Mouse (Mus musculus) limb, embryonic 12.5 days (tissue): ENCODE measurements around the gene Itln1. TPM values are rescaled to one million over a fixed set of nuclear protein-coding genes. Genes with fewer than 3 reads are reported as not detected.
"Not testable (repeated sequence)": the region's sequence is repeated elsewhere in the genome, so short reads cannot be mapped to it uniquely, and the experiment has no call there.

Source experiments
- ATAC-seq: fragments of 200-750 bp; cut with Nextera tagmentation; 2 replicates; pipeline ENCODE4 v1.8.0; 2017; ENCODE audit warnings: low read depth, moderate TSS enrichment; ENCODE audit not compliant: insufficient number of reproducible peaks, insufficient read depth, low FRiP score, low TSS enrichment
- H3K27ac ChIP-seq: fragments of 300-500 bp; sonication (generic); 2 replicates; pipeline ENCODE4 v1.5.1; 2016; ENCODE audit warnings: mild to moderate bottlenecking, moderate library complexity
- H3K27me3 ChIP-seq: fragments of 300-500 bp; sonication (generic); 2 replicates; pipeline ENCODE4 v1.6.1; 2016; ENCODE audit warnings: mild to moderate bottlenecking, moderate library complexity
- H3K36me3 ChIP-seq: fragments of 300-500 bp; sonication (generic); 2 replicates; pipeline ENCODE4 v1.6.1; 2016; ENCODE audit warnings: mild to moderate bottlenecking, moderate library complexity
- H3K4me1 ChIP-seq: fragments of 300-500 bp; sonication (generic); replicated peaks from 2 replicates; pipeline ENCODE4 v1.6.1; 2016
- H3K4me2 ChIP-seq: fragments of 300-500 bp; sonication (generic); 2 replicates; pipeline ENCODE4 v1.6.1; 2016; ENCODE audit warnings: mild to moderate bottlenecking, moderate library complexity
- H3K4me3 ChIP-seq: fragments of 300-500 bp; sonication (generic); replicated peaks from 2 replicates; pipeline ENCODE4 v1.5.1; 2016; ENCODE audit warnings: mild to moderate bottlenecking
- H3K9ac ChIP-seq: fragments of 300-500 bp; sonication (generic); replicated peaks from 2 replicates; pipeline ENCODE4 v1.6.1; 2016; ENCODE audit warnings: mild to moderate bottlenecking, moderate library complexity
- H3K9me3 ChIP-seq: fragments of 300-500 bp; sonication (generic); 2 replicates; pipeline ENCODE4 v1.6.1; 2016; ENCODE audit warnings: mild to moderate bottlenecking, moderate library complexity
- WGBS: fragments of 180-500 bp; shearing (Covaris S2); methylation state at CpG from one replicate; pipeline ENCODE4 v1.1.7; 2016; 5-methylcytosine and 5-hydroxymethylcytosine counted together
- polyA plus RNA-seq: library from polyadenylated mRNA; unstranded; fragments of >200 nt; fragmentation: Nextera tagmentation; extraction: Ambion mirVana; gene quantifications from 2 replicates; pipeline ENCODE4 v1.2.1, GENCODE M21; 2016

Itln1 gene
- polyA plus RNA-seq, 1 experiment from 2014 or later: not detected

DNA sequence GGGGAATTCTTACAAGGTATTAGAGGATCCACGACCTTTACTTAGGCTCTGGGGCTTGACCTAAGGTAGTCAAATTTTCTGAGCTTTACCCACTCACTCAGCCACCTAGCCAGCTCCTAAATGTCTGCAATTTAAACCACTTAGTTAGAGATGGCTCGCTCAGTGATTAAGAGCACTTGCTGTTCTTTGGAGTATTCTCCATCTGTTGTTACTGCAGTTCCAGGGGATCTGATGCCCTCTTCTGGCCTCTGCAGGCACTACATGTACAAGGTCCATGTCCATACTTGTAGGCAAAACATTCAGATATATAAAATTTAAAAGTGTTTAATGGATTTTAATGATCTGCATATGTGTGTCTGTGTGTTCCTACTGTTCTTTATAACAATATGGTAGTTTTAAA lies 56.1 kb downstream of the Itln1 start:
- 52% methylated on average over 2 of the region's 2 CpGs for WGBS
- Histone ChIP-seq H3K36me3 (no peaks in the 10 kb centered on the region), H3K9me3 (peaks cover 20% of the 10 kb centered on the region), H3K9ac (no peak overlapping the region), H3K4me3 (no peak overlapping the region), H3K27me3 (no peaks in the 10 kb centered on the region), H3K4me2 (no peak overlapping the region), H3K27ac (no peak overlapping the region), H3K4me1 (no peaks in the 10 kb centered on the region)
- no peak for ATAC-seq

DNA sequence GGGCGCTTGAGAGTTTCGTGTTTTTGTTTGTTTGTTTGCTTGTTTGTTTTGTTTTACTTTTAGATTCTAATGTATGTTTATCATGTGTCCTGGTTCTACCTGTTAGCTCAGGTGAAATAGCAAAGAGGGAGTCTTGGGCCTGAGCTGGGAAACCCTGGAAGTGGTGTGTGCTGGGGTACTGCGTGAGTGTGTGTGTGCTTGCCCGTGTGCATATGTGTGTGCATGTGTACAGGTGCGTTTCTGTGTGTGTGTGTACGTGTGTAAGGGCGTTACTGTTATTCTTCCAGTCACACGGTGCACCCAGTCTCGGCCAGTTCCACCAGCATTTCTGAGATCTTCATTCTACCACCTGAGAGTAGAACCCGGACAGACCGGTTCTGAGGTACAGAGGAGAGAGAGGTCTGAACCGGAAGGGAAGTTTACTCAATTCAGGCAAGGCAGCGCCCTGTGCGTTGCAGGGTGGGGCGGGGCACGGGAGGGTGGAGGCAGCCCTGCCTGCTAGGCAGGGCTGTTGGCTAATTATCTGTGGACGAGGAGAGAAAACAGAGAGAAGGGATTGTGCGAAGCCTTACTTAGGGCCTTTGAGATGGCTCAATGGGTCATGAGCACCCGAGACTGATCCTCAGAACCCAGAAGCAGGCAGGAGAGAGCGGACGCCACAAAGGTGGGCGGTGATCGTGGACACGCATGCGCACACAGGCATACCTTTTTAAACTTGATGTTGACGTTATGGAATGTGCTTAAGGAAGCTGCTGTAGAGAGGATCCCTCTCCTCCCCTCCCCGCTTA lies 57.1 kb downstream of the Itln1 start:
- Histone ChIP-seq H3K36me3 (no peaks in the 10 kb centered on the region), H3K4me3 (peak overlapping the region; percentile 30), H3K27me3 (no peaks in the 10 kb centered on the region), H3K9me3 (peaks cover 14% of the 10 kb centered on the region), H3K27ac (no peak overlapping the region), H3K4me1 (no peaks in the 10 kb centered on the region), H3K4me2 (peak overlapping the region; percentile 45), H3K9ac (no peak overlapping the region; the same call in 1 of the 2 replicates)
- 66% methylated on average over 27 of the region's 27 CpGs for WGBS
- ATAC-seq: peak; percentile 66; the same call in 1 of the 2 replicates

DNA sequence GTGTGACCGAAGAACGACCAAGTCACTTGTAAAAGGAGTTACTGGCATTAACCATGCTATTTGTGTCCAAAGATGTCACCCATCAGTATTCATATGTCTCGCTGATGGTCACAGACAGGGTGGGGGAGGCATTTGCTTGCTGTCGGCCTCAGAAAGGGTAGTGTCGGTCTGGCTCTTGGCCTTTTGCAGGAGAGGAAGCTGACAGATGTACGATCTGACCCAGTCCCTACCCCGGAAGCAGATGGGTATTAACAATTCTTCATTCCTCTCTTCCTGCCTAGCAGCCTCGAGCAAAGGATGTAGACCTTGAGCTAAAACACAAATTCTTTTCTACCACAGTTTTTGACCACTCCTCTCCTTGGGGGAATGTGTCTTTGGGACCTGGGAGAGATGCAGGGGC lies 58.0 kb downstream of the Itln1 start:
- no peak overlapping the region for H3K4me3 ChIP-seq

DNA sequence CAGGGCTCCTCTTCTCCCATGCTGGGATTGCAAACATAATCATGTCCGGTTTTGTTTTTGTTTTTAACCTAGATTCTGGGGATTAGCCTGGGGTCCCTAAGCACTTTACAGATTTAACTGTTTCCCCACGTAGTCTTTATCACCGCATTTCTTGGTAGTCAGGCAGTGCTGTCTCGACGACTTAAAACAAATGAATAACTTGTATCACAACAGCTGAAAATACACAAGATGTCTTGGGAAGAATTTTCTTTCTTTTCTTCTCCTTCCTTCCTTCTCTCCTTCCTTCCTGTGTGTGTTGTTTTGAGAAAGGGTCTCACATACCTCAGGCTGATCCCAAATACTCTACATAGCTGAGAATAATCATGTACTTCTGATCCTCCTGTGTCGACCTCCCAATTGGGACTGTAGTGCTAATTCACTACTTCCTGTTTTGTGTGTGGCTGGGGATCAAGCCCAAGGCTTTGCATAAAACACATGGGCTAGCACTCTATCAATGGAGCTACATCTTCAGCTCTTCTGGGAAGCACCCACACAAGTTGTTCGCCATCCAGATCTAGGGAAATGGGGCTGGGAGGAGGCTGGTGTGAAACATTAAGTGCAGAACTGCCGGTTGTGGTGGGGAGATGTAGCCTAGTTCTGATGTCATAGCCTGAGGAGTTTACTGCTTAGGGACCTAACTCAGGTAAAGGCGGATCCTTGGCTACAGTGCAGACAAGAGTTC lies 61.0 kb downstream of the Itln1 start:
- no peaks in the 10 kb centered on the region for H3K4me1 ChIP-seq

More for the DNA sequence above, 58.0 kb downstream of the Itln1 start:
- Histone ChIP-seq H3K9me3 (peaks cover 8% of the 10 kb centered on the region; the same call in 1 of the 2 replicates), H3K27me3 (no peaks in the 10 kb centered on the region), H3K9ac (no peak overlapping the region), H3K27ac (no peak overlapping the region), H3K4me2 (no peak overlapping the region), H3K36me3 (no peaks in the 10 kb centered on the region), H3K4me1 (no peaks in the 10 kb centered on the region)
- 71% methylated on average over 8 of the region's 8 CpGs for WGBS
- no peak for ATAC-seq

DNA sequence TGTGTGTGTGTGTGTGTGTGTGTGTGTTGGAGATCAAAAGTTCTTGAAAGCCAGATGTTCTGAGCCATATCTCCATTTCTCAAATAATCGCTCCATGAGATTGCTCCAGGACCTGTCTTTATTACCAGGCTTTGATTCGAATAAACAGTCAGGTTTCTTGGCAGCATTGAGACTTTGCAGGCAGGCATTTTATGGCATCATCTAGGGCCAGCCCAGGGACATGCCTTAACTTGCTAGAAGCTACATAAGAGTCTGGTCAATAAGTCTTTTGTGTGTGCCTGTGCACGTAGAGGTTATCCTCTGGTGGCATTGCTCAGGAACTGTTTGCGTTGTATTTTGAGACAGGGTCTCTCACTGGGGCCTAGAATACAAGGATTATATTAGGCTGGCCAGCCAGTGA lies 61.6 kb downstream of the Itln1 start:
- H3K4me3 ChIP-seq: no peak overlapping the region
- no peak for ATAC-seq
- 0 out of 2 replicates have a peak, but pooled peaks cover 3% of the 10 kb centered on the region for H3K27me3 ChIP-seq
- 63% methylated on average over 4 of the region's 4 CpGs for WGBS
- H3K4me1 ChIP-seq: no peaks in the 10 kb centered on the region
- no peaks in the 10 kb centered on the region for H3K9me3 ChIP-seq
- H3K36me3 ChIP-seq: no peaks in the 10 kb centered on the region
- no peak overlapping the region for H3K27ac ChIP-seq
- no peak overlapping the region for H3K9ac ChIP-seq
- no peak overlapping the region for H3K4me2 ChIP-seq

More for the DNA sequence above, 61.0 kb downstream of the Itln1 start:
- H3K36me3 ChIP-seq: no peaks in the 10 kb centered on the region
- H3K27me3 ChIP-seq: 0 out of 2 replicates have a peak, but pooled peaks cover 3% of the 10 kb centered on the region
- no peak overlapping the region for H3K9ac ChIP-seq
- H3K9me3 ChIP-seq: no peaks in the 10 kb centered on the region
- no peak overlapping the region for H3K4me3 ChIP-seq
- 69% methylated on average over 9 of the region's 9 CpGs for WGBS
- H3K4me2 ChIP-seq: no peak overlapping the region
- no peak overlapping the region for H3K27ac ChIP-seq
- no peak for ATAC-seq

DNA sequence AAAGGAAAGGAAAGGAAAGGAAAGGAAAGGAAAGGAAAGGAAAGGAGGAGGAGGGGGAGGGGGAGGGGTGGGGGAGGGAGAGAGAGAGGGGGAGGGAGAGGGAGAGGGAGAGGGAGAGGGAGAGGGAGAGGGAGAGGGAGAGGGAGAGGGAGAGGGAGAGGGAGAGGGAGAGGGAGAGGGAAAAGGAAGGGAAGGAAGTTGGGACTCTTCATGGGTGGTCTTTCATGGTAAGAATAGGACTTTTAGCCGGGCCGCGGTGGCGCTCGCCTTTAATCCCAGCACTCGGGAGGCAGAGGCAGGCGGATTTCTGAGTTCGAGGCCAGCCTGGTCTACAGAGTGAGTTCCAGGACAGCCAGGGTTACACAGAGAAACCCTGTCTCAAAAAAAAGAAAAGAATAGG lies 63.2 kb downstream of the Itln1 start:
- H3K36me3 ChIP-seq, H3K27ac ChIP-seq, H3K9ac ChIP-seq, H3K9me3 ChIP-seq, H3K4me3 ChIP-seq, ATAC-seq, H3K27me3 ChIP-seq, H3K4me1 ChIP-seq, H3K4me2 ChIP-seq: not testable (repeated sequence)
- 92% methylated on average over 8 of the region's 8 CpGs for WGBS

DNA sequence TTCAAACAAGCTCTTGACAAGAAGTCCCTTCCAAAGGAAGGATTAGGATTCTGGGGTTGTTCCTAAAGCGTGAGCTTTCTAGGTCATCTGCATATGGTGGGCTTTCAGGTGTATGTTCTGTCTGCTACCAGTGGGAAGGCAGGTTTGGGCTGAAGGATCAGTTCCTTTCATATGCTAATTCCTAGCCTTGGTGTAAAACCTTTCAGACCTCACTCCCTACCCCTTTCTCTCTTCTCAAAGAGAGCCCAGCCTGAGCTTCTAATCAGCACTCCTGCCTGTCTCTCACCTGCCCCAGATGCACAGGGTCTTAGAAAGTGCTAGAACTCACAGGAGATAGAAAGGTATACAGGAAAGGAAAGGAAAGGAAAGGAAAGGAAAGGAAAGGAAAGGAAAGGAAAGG lies 63.6 kb downstream of the Itln1 start:
- no peak for ATAC-seq
- WGBS: 57% methylated on average over 1 of the region's 1 CpGs
- no peak overlapping the region for H3K4me2 ChIP-seq

DNA sequence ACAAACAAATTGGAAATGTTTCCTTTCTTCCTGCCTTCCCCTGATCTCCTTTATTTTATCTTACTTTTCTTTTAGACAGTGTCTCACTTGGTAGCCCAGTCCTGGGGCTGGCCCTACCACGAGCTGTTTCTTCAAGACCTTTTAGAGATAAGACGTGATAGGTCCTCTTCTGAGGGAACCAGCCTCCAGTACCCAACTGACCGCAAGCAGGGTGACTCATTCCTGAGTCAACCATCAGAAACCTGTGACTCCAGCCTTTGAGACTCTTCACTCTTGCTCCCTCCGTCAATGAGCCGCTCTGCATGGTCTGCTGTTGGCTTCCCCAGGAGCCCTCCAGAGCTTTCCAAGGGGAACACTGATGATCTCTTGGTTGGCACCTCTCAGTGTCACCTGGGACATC lies 64.2 kb downstream of the Itln1 start:
- no peak overlapping the region for H3K4me2 ChIP-seq
- no peak overlapping the region for H3K4me3 ChIP-seq
- H3K9ac ChIP-seq: no peak overlapping the region
- H3K27me3 ChIP-seq: 0 out of 2 replicates have a peak, but pooled peaks cover 3% of the 10 kb centered on the region
- WGBS: 88% methylated on average over 5 of the region's 5 CpGs
- H3K4me1 ChIP-seq: no peaks in the 10 kb centered on the region
- H3K36me3 ChIP-seq: no peaks in the 10 kb centered on the region
- H3K27ac ChIP-seq: no peak overlapping the region
- ATAC-seq: no peak
- H3K9me3 ChIP-seq: no peaks in the 10 kb centered on the region

More for the DNA sequence above, 63.6 kb downstream of the Itln1 start:
- Histone ChIP-seq H3K4me3 (no peak overlapping the region), H3K9ac (no peak overlapping the region), H3K27ac (no peak overlapping the region), H3K27me3 (0 out of 2 replicates have a peak, but pooled peaks cover 3% of the 10 kb centered on the region), H3K36me3 (no peaks in the 10 kb centered on the region), H3K4me1 (no peaks in the 10 kb centered on the region), H3K9me3 (no peaks in the 10 kb centered on the region)

DNA sequence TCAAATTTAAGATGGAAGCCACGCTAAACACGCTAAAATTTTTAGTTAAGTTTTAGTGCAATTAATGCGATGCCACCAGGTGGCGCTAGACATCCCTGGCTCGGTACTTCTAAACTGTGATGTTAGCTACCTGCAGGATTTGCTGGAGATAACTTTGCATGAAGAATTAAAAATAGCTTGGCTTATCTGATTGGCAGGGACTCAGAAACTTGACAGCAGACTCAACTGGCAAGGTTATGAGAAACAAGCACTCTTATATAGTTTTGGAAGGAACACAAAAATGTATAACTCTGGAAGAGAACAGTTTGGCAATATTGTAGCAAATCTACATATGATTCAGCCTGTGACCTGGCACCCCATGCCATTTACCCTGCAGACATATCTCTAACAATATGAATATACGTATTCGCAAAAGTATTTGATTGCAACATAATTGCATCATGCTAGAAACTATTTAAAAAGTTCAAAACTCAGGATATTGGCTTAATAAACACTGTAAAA lies 64.7 kb downstream of the Itln1 start:
- no peaks in the 10 kb centered on the region for H3K4me1 ChIP-seq
- 0 out of 2 replicates have a peak, but pooled peaks cover 3% of the 10 kb centered on the region for H3K27me3 ChIP-seq
- H3K36me3 ChIP-seq: no peaks in the 10 kb centered on the region
- no peak overlapping the region for H3K4me2 ChIP-seq
- no peaks in the 10 kb centered on the region for H3K9me3 ChIP-seq
- no peak overlapping the region for H3K27ac ChIP-seq
- 34% methylated on average over 7 of the region's 7 CpGs for WGBS
- no peak overlapping the region for H3K4me3 ChIP-seq
- H3K9ac ChIP-seq: no peak overlapping the region
- ATAC-seq: no peak

DNA sequence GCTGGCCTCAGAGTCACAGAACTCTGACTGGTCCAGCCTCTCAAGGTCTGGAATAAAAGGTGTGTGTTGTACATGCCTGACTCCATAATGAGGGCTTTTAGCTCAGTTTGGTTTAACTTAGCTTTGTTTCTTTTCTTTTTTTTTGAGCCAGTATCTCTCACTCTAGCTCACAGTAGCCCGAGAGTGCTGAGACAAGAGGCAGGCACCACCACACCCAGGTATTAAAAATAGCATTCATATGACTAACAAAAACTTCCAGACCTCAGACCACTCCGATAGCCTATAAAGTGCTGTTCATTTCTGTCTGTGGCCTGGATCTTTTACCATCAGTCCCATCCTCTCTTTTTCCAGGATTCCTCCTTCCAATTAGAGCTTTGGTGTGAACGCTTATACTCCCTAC lies 65.4 kb downstream of the Itln1 start:
- 85% methylated on average over 3 of the region's 3 CpGs for WGBS
- no peak for ATAC-seq
- no peak overlapping the region for H3K4me3 ChIP-seq

More for the DNA sequence above, 65.4 kb downstream of the Itln1 start:
- Histone ChIP-seq H3K27me3 (0 out of 2 replicates have a peak, but pooled peaks cover 3% of the 10 kb centered on the region), H3K4me1 (no peaks in the 10 kb centered on the region), H3K9ac (no peak overlapping the region), H3K27ac (no peak overlapping the region), H3K4me2 (no peak overlapping the region), H3K9me3 (no peaks in the 10 kb centered on the region), H3K36me3 (no peaks in the 10 kb centered on the region)
